Mouse (Mus musculus): ENCODE measurements at regions not wholly inside any gene's neighbourhood (a gene's known extent, or its start where the extent isn't known, plus 50 kb on each side); places are given as distances from the start of the nearest gene placed in this dataset.

DNA sequence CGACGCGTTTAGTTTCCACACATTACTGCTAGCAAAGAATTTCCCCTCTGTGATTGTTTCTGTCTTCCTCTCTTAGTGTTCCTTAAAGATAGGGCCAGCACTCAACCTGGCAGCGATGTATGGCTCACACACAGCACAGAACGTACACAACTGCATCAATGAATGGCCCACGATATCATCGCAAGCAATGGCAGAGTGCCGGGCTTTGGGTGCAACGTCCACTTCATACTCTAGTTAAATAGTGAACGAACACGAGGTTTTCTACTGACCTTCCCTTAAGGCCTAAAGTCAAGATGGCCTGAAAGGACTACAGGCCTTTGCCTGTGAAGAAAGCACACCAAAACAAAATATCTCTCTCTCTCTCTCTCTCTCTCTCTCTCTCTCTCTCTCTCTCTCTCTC lies 51.4 kb upstream of the Mpp6 start:
- no peak for DNase-seq (ENCODE audit: low spot score)

- no peak for DNase-seq (ENCODE audit: low spot score)
Measured at GRCm38 (mm10) chr6:50059917-50060316, 50.1 kb upstream of the Mpp6 start.
